Mouse (Mus musculus) left cerebral cortex, postnatal 14 days (tissue): Measurements from ENCODE around the gene Apeh. TPM values are rescaled to one million over a fixed set of nuclear protein-coding genes. Genes with fewer than 3 reads are reported as not detected.

Experiments used
- DNase-seq, 2 experiments: peaks; one replicate each; pipeline ENCODE4 v3.0.0; 2021 to 2022; ENCODE audit warnings: low spot score in 2 of 2, mixed read lengths in 1 of 2
- intact Hi-C: fragments of 180-260 bp; cut with DNase I; formaldehyde crosslinking; loops from one replicate; pipeline ENCODE4 v1.15.1; 2025
- total RNA-seq, 2 experiments: library from RNA; stranded (reverse); gene quantifications; 2 replicates each; pipeline ENCODE4 v1.2.3; 2021

Gene Apeh
- total RNA-seq, 2 experiments from 2014 or later: 33.3 to 35.4 TPM

DNA sequence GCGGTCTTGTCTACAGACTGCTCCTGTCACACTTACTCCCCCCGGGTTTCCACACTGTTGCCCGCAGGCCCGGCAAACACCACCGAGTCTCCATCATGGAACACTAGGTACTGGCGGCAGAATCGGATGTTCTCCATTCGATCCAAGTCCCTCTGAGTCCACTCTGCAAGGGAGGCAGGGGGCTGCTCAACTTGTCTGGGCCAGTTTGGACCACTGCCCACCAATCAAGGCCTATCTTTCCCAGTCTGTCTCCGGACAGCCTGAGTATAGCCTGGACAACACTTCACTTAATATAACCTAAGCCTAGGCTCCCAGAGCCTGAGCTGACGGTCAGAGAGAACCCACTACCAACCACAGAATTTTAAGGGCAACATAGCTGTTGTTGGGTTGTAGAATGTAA lies 820 bp downstream of the Apeh start:
- no peak for DNase-seq
- intact Hi-C loops: no loop called here

- DNase-seq: no peak
- intact Hi-C loops: no loop called here
These were observed 3.7 kb downstream of the Apeh start for GRCm38 (mm10) chr9:108090611-108091120.

- DNase-seq: no peak
- intact Hi-C loops: no loop called here
These were observed 9.1 kb downstream of the Apeh start for GRCm38 (mm10) chr9:108085261-108085660.

DNA sequence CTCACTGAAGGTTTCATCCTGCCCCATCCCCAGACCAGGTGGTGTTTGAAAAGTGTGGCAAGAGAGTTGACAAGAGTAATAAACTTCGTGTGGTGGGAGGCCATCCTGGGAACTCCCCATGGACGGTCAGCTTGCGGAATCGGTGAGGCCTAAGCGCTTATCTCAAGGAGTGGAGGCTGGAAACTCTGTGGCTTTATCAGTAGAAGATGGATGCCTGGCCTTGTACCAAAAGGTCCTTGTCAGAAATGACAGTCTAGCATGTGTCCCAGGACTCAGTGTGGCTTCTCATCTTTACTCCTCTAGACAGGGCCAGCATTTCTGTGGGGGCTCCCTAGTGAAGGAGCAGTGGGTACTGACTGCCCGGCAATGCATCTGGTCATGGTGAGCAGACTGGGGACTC lies 10.8 kb downstream of the Apeh start:
- intact Hi-C loops: no loop called here
- DNase-seq: no peak

DNA sequence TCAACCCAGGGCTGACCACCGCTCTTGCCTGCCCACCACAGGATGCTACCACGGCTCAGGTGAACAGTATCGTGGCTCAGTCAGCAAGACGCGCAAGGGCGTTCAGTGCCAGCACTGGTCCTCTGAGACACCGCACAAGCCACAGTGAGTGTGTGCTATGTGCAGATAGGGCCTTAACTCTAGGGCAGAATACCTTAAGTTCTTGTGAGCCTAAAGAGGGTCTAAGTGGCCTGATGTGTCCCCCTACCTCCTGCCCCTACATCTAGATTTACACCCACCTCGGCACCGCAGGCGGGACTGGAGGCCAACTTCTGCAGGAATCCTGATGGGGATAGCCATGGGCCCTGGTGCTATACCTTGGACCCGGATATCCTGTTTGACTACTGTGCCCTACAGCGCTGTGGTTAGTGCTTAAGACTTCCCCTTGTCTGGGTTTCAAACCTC lies 11.4 kb downstream of the Apeh start, which contains the start of gene Rnf123:
Gene Rnf123 (minus strand): TSS at position 359 of the 444 bp plus-strand sequence.
- no peak for DNase-seq
- intact Hi-C loops: no loop called here

DNA sequence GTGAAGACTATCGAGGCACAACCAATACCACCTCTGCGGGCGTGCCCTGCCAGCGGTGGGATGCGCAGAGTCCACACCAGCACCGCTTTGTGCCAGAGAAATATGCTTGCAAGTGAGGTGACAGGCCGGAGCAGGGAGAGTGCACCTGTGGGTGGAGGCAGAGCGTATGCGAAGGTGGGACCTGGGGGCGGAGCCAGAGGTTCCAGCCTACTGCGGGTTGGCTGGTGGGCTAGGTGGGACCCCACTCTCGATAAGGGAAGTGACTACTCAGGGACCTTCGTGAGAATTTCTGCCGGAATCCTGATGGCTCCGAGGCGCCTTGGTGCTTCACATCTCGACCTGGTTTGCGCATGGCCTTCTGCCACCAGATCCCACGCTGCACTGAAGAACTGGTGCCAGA lies 11.9 kb downstream of the Apeh start:
- intact Hi-C loops: no loop called here
- DNase-seq: no peak

DNA sequence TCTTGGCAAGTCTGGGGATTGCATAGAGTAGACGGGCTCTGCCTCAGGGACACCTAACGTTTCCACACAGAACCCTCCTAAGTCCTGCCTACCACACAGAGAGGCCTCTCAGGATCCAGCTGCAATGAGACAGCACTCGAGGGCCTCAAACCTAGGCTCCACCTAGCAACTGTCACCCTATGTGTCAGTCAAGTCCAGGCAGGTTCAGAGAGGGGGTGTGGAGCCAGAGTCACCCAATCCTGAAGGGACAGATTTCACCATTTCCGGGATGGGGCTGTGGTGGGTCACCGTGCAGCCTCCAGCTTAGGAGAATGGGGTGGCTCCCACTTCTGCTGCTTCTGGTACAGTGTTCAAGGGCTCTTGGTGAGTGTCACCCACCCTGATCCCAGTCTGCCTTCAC lies 14.2 kb downstream of the Apeh start, which contains the start of gene Mst1:
Gene Mst1 (plus strand): TSS at position 269 of the 400 bp plus-strand sequence.
- intact Hi-C loops: no loop called here
- DNase-seq: no peak

- intact Hi-C loops: no loop called here
- DNase-seq: no peak
These were observed 21.1 kb downstream of the Apeh start for GRCm38 (mm10) chr9:108073141-108073930.

DNA sequence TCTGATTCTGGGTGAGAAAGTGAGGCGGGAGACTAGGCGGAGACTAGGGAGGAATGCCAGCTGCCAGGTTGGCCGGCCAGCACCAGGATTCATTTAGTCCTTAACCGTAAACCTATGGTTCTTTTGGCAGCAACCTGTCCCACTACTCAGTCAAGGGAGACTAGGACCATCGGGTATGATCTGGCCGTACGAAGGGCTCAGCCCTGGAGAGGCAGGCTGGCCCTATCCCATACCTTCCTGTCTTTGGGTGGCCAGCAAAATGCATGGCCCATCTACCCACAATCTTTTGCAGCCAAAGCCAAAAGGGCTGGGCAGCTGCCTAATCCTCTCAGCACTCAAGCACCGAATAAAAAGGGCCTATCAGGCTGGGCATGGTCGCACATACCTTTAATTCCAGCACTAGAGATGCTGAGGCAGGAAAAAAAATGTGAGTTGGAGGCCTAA lies 21.9 kb downstream of the Apeh start:
- intact Hi-C loops: no loop called here
- no peak for DNase-seq

DNA sequence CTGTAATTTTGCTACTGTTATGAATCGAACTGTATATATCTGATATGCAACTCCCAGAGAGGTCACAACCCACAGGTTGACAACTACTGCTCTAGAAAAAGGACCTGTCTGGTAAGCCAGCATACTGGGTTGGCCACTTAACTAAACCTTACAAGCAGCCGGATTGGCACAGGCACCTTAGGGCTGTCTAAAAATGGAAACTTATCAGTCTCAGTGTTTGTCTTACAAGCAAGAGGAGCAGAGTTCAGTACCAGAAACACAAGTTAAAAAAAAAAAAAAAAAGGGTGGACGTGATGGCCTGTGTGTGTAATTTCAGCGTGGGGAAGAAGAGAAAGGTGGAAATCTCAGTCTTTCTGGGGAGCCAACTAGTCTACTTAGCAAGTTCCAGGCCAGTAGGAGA lies 22.6 kb downstream of the Apeh start:
- intact Hi-C loops: no loop called here
- DNase-seq: no peak

DNA sequence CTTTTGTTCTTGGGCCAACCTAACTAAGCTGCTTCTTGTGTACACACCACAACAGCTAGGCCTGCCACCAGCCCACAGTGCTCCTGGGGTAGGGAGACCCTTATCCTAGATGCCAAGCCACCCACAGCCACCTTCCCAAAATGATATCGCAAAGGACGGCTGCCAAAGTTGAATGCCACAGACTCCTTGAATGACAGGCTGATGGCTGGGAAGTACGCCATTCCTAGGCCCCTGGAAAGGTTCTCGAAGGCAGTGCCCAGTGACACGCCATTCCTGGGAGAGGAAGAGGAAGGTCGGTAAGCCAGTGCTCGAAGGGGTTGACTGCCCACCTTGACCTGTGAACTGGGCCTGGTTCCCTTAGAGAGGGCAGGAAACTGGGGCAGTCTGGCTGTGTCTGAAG lies 24.9 kb downstream of the Apeh start:
- intact Hi-C loops: loop anchor here (5.0 kb wide), 1 partner anchor 167 kb away; no protein-coding TSS in a partner anchor
- no peak for DNase-seq

DNA sequence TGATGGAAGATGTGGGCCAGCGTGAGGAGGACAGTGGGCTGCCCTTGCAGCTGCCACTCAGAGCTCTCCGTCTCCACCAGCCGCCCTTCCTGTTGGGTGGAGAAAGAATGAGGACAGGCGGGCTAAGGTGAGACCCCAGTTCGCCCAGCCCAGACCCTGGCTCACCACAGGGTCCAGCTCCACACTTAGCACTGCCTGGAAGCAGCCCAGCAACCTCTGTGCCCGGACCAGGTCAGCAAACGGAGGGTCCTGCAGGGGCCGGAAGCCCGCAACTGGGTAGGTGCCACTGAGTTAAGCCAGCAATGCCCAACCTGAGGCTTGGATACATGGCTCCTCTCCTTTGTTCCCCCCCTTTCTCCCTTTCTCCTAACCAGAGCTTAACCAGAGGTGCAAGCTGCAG lies 25.4 kb downstream of the Apeh start:
- DNase-seq: no peak
- intact Hi-C loops: loop anchor here (5.0 kb wide), 1 partner anchor 167 kb away; no protein-coding TSS in a partner anchor

GRCm38 (mm10) chr9:108067900-108068299 lies 26.5 kb downstream of the Apeh start:
- intact Hi-C loops: loop anchor here (5.0 kb wide), 1 partner anchor 166 kb away; no protein-coding TSS in a partner anchor
- DNase-seq: peak; percentile 88 to 89

- intact Hi-C loops: loop anchor here (5.0 kb wide), 1 partner anchor 165 kb away; no protein-coding TSS in a partner anchor
- no peak for DNase-seq
These were observed 27.2 kb downstream of the Apeh start for GRCm38 (mm10) chr9:108067199-108067598.

GRCm38 (mm10) chr9:108065491-108066011 lies 28.9 kb downstream of the Apeh start:
- peak; percentile 79 to 82 for DNase-seq
- intact Hi-C loops: loop anchor here (5.0 kb wide), 1 partner anchor 163 kb away; no protein-coding TSS in a partner anchor

GRCm38 (mm10) chr9:108063361-108063760 lies 31.0 kb downstream of the Apeh start:
- intact Hi-C loops: no loop called here
- no peak for DNase-seq

DNA sequence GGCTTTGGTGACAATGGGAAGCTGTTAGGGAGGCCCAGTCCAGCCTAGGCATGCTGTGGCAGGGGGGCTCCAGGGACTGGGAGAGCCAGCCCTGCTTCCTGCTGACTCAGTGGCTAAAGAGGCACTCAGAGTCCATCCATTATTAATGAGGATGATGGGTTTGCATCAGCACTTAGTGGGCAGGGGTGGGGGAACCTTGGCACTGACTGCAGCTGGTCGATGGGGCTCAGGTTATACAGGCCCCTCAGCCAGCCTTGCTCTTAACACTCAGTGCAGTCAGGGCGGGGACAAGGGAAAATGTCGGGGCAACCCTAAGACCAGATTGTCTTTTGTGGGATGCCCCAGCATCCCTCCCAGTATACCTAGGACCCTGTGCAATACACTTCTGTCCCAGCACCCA lies 32.3 kb downstream of the Apeh start:
- intact Hi-C loops: no loop called here

GRCm38 (mm10) chr9:108058291-108058690 lies 36.1 kb downstream of the Apeh start:
- no peak for DNase-seq
- intact Hi-C loops: no loop called here

More for the DNA sequence above, 32.3 kb downstream of the Apeh start:
- DNase-seq: no peak

DNA sequence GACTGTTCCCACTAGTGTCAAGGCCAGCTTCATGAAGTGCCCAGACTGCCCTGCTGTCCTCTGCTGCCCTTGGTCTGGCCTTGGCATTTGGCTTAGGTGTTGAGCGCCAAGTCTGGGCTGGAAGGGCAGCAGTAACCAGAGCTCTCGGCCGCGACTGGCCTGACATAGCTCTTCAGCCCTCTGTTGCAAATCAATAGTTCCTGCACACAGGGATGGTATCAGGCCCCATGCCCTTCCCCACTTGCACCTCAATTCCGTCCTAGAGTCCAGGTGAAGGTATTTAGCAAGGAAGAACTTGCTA lies 37.2 kb downstream of the Apeh start:
- no peak for DNase-seq
- intact Hi-C loops: no loop called here

- intact Hi-C loops: no loop called here
- no peak for DNase-seq
These were observed 37.8 kb downstream of the Apeh start for GRCm38 (mm10) chr9:108056361-108057261.
